Mouse (Mus musculus): ENCODE measurements at regions not wholly inside any gene's neighbourhood (a gene's known extent, or its start where the extent isn't known, plus 50 kb on each side); places are given as distances from the start of the nearest gene placed in this dataset.

- TF ChIP-seq CTCF (IDR thresholded peaks at IDR 0.05; ENCODE audit: extremely low read depth, insufficient read length, insufficient replicate concordance, low read depth, low read length) (no peak), POLR2A (IDR thresholded peaks at IDR 0.05; ENCODE audit: low read depth, low read length) (no peak)
Observed at GRCm38 (mm10) chr3:57912650-57913343, 64.9 kb upstream of the Pfn2 start.

Measured in small intestine, adult 2 months (tissue).